Mouse (Mus musculus): Measurements from ENCODE around the gene Vma21. TPM values are rescaled to one million over a fixed set of nuclear protein-coding genes. Genes with fewer than 3 reads are reported as not detected.

The Vma21 gene
- polyA plus RNA-seq (2014; fragmentation: Nextera tagmentation; extraction: Ambion mirVana), result 37.0 and 41.2 TPM in 2 replicates

GRCm38 (mm10) chrX:71815631-71816345 is at the start of gene Vma21:
Vma21 (plus strand) TSS chrX:71815924.
- H3K4me1 ChIP-seq (replicated peaks; ENCODE audit: control insufficient read depth, insufficient read depth, low read length), result no peaks in the 10 kb centered on the region; the same call in 1 of the 2 replicates
- H3K27ac ChIP-seq (ENCODE audit: low read depth), result peak within 1 kb of the TSS; percentile 77
- H3K9ac ChIP-seq (ENCODE audit: low read length), result peak within 1 kb of the TSS; percentile 63
- ATAC-seq (replicated peaks; ENCODE audit: low FRiP score, low TSS enrichment, low read depth), result peak; percentile 22; the same call in 1 of the 2 replicates
- H3K36me3 ChIP-seq (ENCODE audit: control insufficient read depth, insufficient read depth, low read length), result no peaks in the 10 kb centered on the region
- H3K4me2 ChIP-seq (ENCODE audit: low read length), result peak within 1 kb of the TSS; percentile 50
- WGBS, result 33% methylated on average over 12 of the region's 12 CpGs
- H3K27me3 ChIP-seq (replicated peaks; ENCODE audit: control insufficient read depth, insufficient read depth, low read length), result no peaks in the 10 kb centered on the region
- DNase-seq (ENCODE audit: low spot score), result no peak
- peak within 1 kb of the TSS; percentile 56 for H3K4me3 ChIP-seq (ENCODE audit: low read depth, low read length)
- H3K9me3 ChIP-seq (ENCODE audit: control insufficient read depth, low read length), result no peaks in the 10 kb centered on the region

- DNase-seq (ENCODE audit: low spot score), result no peak
- WGBS, result 43% methylated on average over 1 of the region's 1 CpGs
Observed at GRCm38 (mm10) chrX:71767909-71768308, 47.8 kb upstream of the Vma21 start.

GRCm38 (mm10) chrX:71791106-71791505 is 24.6 kb upstream of the Vma21 start:
- Histone ChIP-seq H3K9me3 (ENCODE audit: control insufficient read depth, low read length) (no peaks in the 10 kb centered on the region), H3K9ac (ENCODE audit: low read length) (no peak overlapping the region), H3K27ac (ENCODE audit: low read depth) (no peak overlapping the region), H3K4me3 (ENCODE audit: low read depth, low read length) (no peak overlapping the region), H3K4me2 (ENCODE audit: low read length) (no peak overlapping the region), H3K36me3 (ENCODE audit: control insufficient read depth, insufficient read depth, low read length) (no peaks in the 10 kb centered on the region), H3K4me1 (replicated peaks; ENCODE audit: control insufficient read depth, insufficient read depth, low read length) (no peaks in the 10 kb centered on the region), H3K27me3 (replicated peaks; ENCODE audit: control insufficient read depth, insufficient read depth, low read length) (no peaks in the 10 kb centered on the region)
- 23% methylated on average over 4 of the region's 4 CpGs for WGBS
- no peak for ATAC-seq (replicated peaks; ENCODE audit: low FRiP score, low TSS enrichment, low read depth)
- DNase-seq (ENCODE audit: low spot score), result no peak

More at GRCm38 (mm10) chrX:71767909-71768308, 47.8 kb upstream of the Vma21 start:
- no peaks in the 10 kb centered on the region for H3K27me3 ChIP-seq (replicated peaks; ENCODE audit: control insufficient read depth, insufficient read depth, low read length)
- H3K27ac ChIP-seq (ENCODE audit: low read depth), result no peak overlapping the region
- no peaks in the 10 kb centered on the region for H3K36me3 ChIP-seq (ENCODE audit: control insufficient read depth, insufficient read depth, low read length)
- no peak for ATAC-seq (replicated peaks; ENCODE audit: low FRiP score, low TSS enrichment, low read depth)
- no peaks in the 10 kb centered on the region for H3K4me1 ChIP-seq (replicated peaks; ENCODE audit: control insufficient read depth, insufficient read depth, low read length)
- H3K4me3 ChIP-seq (ENCODE audit: low read depth, low read length), result no peak overlapping the region
- no peak overlapping the region for H3K4me2 ChIP-seq (ENCODE audit: low read length)
- H3K9me3 ChIP-seq (ENCODE audit: control insufficient read depth, low read length), result no peaks in the 10 kb centered on the region
- H3K9ac ChIP-seq (ENCODE audit: low read length), result no peak overlapping the region

- WGBS, result 55% methylated on average over 7 of the region's 7 CpGs
- Histone ChIP-seq H3K9me3 (ENCODE audit: control insufficient read depth, low read length) (no peaks in the 10 kb centered on the region), H3K4me1 (replicated peaks; ENCODE audit: control insufficient read depth, insufficient read depth, low read length) (no peaks in the 10 kb centered on the region), H3K36me3 (ENCODE audit: control insufficient read depth, insufficient read depth, low read length) (no peaks in the 10 kb centered on the region), H3K4me2 (ENCODE audit: low read length) (no peak overlapping the region), H3K27me3 (replicated peaks; ENCODE audit: control insufficient read depth, insufficient read depth, low read length) (no peaks in the 10 kb centered on the region), H3K27ac (ENCODE audit: low read depth) (no peak overlapping the region), H3K9ac (ENCODE audit: low read length) (no peak overlapping the region), H3K4me3 (ENCODE audit: low read depth, low read length) (no peak overlapping the region)
- DNase-seq (ENCODE audit: low spot score), result no peak
- no peak for ATAC-seq (replicated peaks; ENCODE audit: low FRiP score, low TSS enrichment, low read depth)
Observed at GRCm38 (mm10) chrX:71797766-71798165, 18.0 kb upstream of the Vma21 start.

GRCm38 (mm10) chrX:71798883-71799282 is 16.8 kb upstream of the Vma21 start:
- Histone ChIP-seq H3K4me3 (ENCODE audit: low read depth, low read length) (no peak overlapping the region), H3K27ac (ENCODE audit: low read depth) (no peak overlapping the region), H3K4me1 (replicated peaks; ENCODE audit: control insufficient read depth, insufficient read depth, low read length) (no peaks in the 10 kb centered on the region), H3K36me3 (ENCODE audit: control insufficient read depth, insufficient read depth, low read length) (no peaks in the 10 kb centered on the region), H3K9ac (ENCODE audit: low read length) (no peak overlapping the region), H3K4me2 (ENCODE audit: low read length) (no peak overlapping the region), H3K27me3 (replicated peaks; ENCODE audit: control insufficient read depth, insufficient read depth, low read length) (no peaks in the 10 kb centered on the region), H3K9me3 (ENCODE audit: control insufficient read depth, low read length) (no peaks in the 10 kb centered on the region)
- ATAC-seq (replicated peaks; ENCODE audit: low FRiP score, low TSS enrichment, low read depth) (no peak), DNase-seq (ENCODE audit: low spot score) (no peak)
- 56% methylated on average over 5 of the region's 5 CpGs for WGBS

GRCm38 (mm10) chrX:71811966-71812835 is 3.5 kb upstream of the Vma21 start:
- ATAC-seq (replicated peaks; ENCODE audit: low FRiP score, low TSS enrichment, low read depth), result no peak

GRCm38 (mm10) chrX:71816401-71816857 is 705 bp downstream of the Vma21 start:
- H3K9ac ChIP-seq (ENCODE audit: low read length), result peak overlapping the region; percentile 63
- H3K36me3 ChIP-seq (ENCODE audit: control insufficient read depth, insufficient read depth, low read length), result no peaks in the 10 kb centered on the region
- peak overlapping the region; percentile 77 for H3K27ac ChIP-seq (ENCODE audit: low read depth)
- no peaks in the 10 kb centered on the region for H3K27me3 ChIP-seq (replicated peaks; ENCODE audit: control insufficient read depth, insufficient read depth, low read length)
- DNase-seq (ENCODE audit: low spot score) (peak; percentile 82), ATAC-seq (replicated peaks; ENCODE audit: low FRiP score, low TSS enrichment, low read depth) (peak; percentile 97)
- no peaks in the 10 kb centered on the region for H3K9me3 ChIP-seq (ENCODE audit: control insufficient read depth, low read length)
- peak overlapping the region; percentile 56 for H3K4me3 ChIP-seq (ENCODE audit: low read depth, low read length)
- WGBS, result 15% methylated on average over 49 of the region's 52 CpGs
- H3K4me2 ChIP-seq (ENCODE audit: low read length), result peak overlapping the region; percentile 50
- no peaks in the 10 kb centered on the region; the same call in 1 of the 2 replicates for H3K4me1 ChIP-seq (replicated peaks; ENCODE audit: control insufficient read depth, insufficient read depth, low read length)

More at GRCm38 (mm10) chrX:71811966-71812835, 3.5 kb upstream of the Vma21 start:
- Histone ChIP-seq H3K27me3 (replicated peaks; ENCODE audit: control insufficient read depth, insufficient read depth, low read length) (no peaks in the 10 kb centered on the region), H3K9me3 (ENCODE audit: control insufficient read depth, low read length) (no peaks in the 10 kb centered on the region), H3K4me1 (replicated peaks; ENCODE audit: control insufficient read depth, insufficient read depth, low read length) (no peaks in the 10 kb centered on the region), H3K4me2 (ENCODE audit: low read length) (no peak overlapping the region), H3K27ac (ENCODE audit: low read depth) (no peak overlapping the region), H3K9ac (ENCODE audit: low read length) (no peak overlapping the region), H3K36me3 (ENCODE audit: control insufficient read depth, insufficient read depth, low read length) (no peaks in the 10 kb centered on the region), H3K4me3 (ENCODE audit: low read depth, low read length) (no peak overlapping the region)
- DNase-seq (ENCODE audit: low spot score), result peak; percentile 49
- 37% methylated on average over 5 of the region's 5 CpGs for WGBS

- no peaks in the 10 kb centered on the region for H3K27me3 ChIP-seq (replicated peaks; ENCODE audit: control insufficient read depth, insufficient read depth, low read length)
- peak overlapping the region; percentile 51 for H3K4me2 ChIP-seq (ENCODE audit: low read length)
- no peaks in the 10 kb centered on the region; the same call in 1 of the 2 replicates for H3K4me1 ChIP-seq (replicated peaks; ENCODE audit: control insufficient read depth, insufficient read depth, low read length)
- ATAC-seq (replicated peaks; ENCODE audit: low FRiP score, low TSS enrichment, low read depth), result peak; percentile 28
- DNase-seq (ENCODE audit: low spot score), result no peak
- H3K27ac ChIP-seq (ENCODE audit: low read depth), result peak overlapping the region; percentile 77; the same call in 1 of the 2 replicates
- H3K4me3 ChIP-seq (ENCODE audit: low read depth, low read length), result peak overlapping the region; percentile 56
- no peaks in the 10 kb centered on the region for H3K9me3 ChIP-seq (ENCODE audit: control insufficient read depth, low read length)
- 20% methylated on average over 14 of the region's 14 CpGs for WGBS
- H3K9ac ChIP-seq (ENCODE audit: low read length), result peak overlapping the region; percentile 63
- no peaks in the 10 kb centered on the region for H3K36me3 ChIP-seq (ENCODE audit: control insufficient read depth, insufficient read depth, low read length)
Observed at GRCm38 (mm10) chrX:71816931-71817361, 1.2 kb downstream of the Vma21 start.

Data from intestine, embryonic 14.5 days (tissue).